Mouse (Mus musculus): ENCODE measurements at regions not wholly inside any gene's neighbourhood (a gene's known extent, or its start where the extent isn't known, plus 50 kb on each side); places are given as distances from the start of the nearest gene placed in this dataset.

DNA sequence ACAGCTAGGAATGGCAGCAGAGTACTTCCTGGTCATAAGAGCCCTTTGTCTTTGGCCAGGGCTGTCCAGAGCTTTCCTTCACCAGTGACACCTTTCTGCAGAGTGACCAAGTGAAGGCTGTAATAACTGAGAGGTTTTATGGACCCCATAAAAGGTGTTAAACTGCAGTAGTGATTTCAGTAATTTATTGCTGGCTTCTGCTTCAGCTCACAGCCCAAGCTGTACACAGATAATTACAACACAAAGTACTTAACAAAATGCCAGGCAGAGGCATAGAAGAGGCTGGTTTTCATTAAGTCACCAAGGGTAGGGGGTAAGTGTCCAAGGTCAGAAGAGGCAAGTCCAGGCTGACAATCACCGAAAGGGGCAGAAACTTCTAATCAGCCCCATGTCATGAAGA lies 83.8 kb downstream of the Eif4e start:
- Histone ChIP-seq H3K9ac (no peak overlapping the region), H3K27me3 (ENCODE audit: insufficient read depth, low read length) (no peaks in the 10 kb centered on the region), H3K4me2 (ENCODE audit: low read depth) (no peak overlapping the region), H3K4me1 (ENCODE audit: insufficient read depth) (no peaks in the 10 kb centered on the region), H3K4me3 (ENCODE audit: low read depth, low read length) (no peak overlapping the region), H3K27ac (ENCODE audit: low read depth, low read length) (peak overlapping the region; percentile 36; the same call in 1 of the 2 replicates), H3K9me3 (ENCODE audit: low read length) (no peaks in the 10 kb centered on the region), H3K36me3 (ENCODE audit: insufficient read depth) (no peaks in the 10 kb centered on the region)
- 74% methylated on average over 1 of the region's 1 CpGs for WGBS
- no peak for ATAC-seq
- DNase-seq = no peak
- TF ChIP-seq CTCF (IDR thresholded peaks at IDR 0.05; ENCODE audit: low read depth) = no peak

DNA sequence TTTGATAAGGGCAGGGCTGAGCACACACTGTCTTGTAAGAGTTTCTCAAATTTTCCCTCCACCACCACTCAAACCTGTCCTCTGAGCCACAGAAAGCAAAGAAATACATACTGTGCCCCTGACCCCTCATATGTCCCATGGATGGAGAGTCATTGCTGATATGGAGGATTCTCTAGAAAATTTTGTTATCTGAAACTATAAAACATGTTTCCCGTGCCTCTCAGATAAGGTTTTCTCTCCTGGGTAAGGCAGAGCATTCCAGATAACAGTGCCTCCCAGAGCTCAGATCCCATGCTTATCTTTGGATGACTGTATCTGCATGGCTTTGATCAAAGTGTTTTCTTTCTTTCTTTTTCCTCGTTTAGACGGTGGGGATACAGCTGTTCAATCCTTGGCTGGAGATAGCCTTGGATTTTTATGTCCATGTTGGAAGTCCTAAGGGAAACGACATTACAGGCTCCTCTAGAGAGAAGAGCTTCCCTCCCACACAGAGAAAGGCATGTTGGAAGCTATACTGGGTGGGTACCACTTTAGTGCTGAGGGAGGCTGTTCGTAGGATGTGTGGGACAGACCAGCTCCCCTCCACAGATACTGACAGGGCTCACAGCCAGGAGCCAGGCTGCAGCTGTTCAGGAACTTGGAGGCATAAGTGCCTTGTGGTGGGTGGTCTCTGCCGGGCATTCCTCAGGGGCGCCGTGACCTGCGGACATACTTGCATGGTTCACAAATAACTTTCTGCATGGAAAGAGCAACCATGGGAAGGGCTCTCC lies 87.1 kb downstream of the Eif4e start:
- Histone ChIP-seq H3K9ac (no peak overlapping the region), H3K36me3 (ENCODE audit: insufficient read depth) (no peaks in the 10 kb centered on the region), H3K4me3 (ENCODE audit: low read depth, low read length) (no peak overlapping the region), H3K4me2 (ENCODE audit: low read depth) (no peak overlapping the region), H3K4me1 (ENCODE audit: insufficient read depth) (no peaks in the 10 kb centered on the region), H3K9me3 (ENCODE audit: low read length) (no peaks in the 10 kb centered on the region), H3K27me3 (ENCODE audit: insufficient read depth, low read length) (no peaks in the 10 kb centered on the region), H3K27ac (ENCODE audit: low read depth, low read length) (no peak overlapping the region)
- 75% methylated on average over 9 of the region's 9 CpGs for WGBS
- DNase-seq (no peak), ATAC-seq (no peak)
- TF ChIP-seq CTCF (IDR thresholded peaks at IDR 0.05; ENCODE audit: low read depth) = no peak

DNA sequence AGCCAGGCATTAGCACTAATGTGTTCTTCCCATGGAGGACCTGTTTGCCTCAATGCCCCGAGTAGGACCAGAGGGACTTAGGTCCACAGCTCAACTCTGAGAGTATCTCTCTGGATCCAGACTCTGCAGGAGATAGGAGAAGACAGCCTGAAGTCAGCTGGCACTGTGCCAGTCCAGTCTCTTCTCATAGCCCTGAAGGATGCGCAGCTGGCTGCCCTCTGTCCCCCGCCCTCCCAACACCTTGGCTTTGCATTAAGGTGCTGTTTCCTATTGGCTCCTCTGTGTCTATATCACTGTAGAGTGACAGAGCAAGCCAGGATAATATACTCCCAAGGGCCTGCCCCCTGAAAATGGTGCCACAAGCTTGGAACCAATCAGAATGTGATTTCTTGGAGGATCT lies 87.7 kb downstream of the Eif4e start:
- TF ChIP-seq CTCF (IDR thresholded peaks at IDR 0.05; ENCODE audit: low read depth) = no peak
- DNase-seq (no peak), ATAC-seq (no peak)
- H3K4me3 ChIP-seq (ENCODE audit: low read depth, low read length) = no peak overlapping the region
- H3K4me2 ChIP-seq (ENCODE audit: low read depth) = no peak overlapping the region
- WGBS = 97% methylated on average over 3 of the region's 3 CpGs
- H3K9me3 ChIP-seq (ENCODE audit: low read length) = no peaks in the 10 kb centered on the region
- H3K9ac ChIP-seq = no peak overlapping the region
- no peak overlapping the region for H3K27ac ChIP-seq (ENCODE audit: low read depth, low read length)
- H3K4me1 ChIP-seq (ENCODE audit: insufficient read depth) = no peaks in the 10 kb centered on the region
- H3K27me3 ChIP-seq (ENCODE audit: insufficient read depth, low read length) = no peaks in the 10 kb centered on the region
- H3K36me3 ChIP-seq (ENCODE audit: insufficient read depth) = no peaks in the 10 kb centered on the region

DNA sequence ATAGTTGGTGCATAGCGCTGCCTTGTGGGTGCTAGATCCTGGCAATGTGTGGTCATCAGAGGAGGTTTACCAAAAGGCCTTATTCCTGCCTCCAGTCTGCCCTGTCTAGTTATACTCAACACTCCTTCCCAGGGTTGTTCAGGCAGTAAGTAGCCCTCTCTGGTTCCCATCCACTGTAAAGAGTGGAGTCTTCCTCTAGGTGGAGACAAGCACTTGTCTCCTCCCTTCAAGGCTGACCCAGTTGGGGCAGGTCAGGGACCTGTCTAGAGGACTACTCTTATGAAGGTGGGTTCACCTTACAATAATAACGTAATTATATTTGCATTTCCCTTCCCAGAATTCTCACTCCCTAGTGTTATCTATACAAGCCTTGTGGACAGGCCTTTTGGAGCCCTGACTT lies 88.9 kb downstream of the Eif4e start:
- no peaks in the 10 kb centered on the region for H3K36me3 ChIP-seq (ENCODE audit: insufficient read depth)
- H3K4me2 ChIP-seq (ENCODE audit: low read depth) = no peak overlapping the region
- 86% methylated on average over 2 of the region's 2 CpGs for WGBS
- ATAC-seq (no peak), DNase-seq (no peak)
- no peaks in the 10 kb centered on the region for H3K4me1 ChIP-seq (ENCODE audit: insufficient read depth)
- H3K27ac ChIP-seq (ENCODE audit: low read depth, low read length) = no peak overlapping the region
- no peaks in the 10 kb centered on the region for H3K9me3 ChIP-seq (ENCODE audit: low read length)
- H3K27me3 ChIP-seq (ENCODE audit: insufficient read depth, low read length) = no peaks in the 10 kb centered on the region
- TF ChIP-seq CTCF (IDR thresholded peaks at IDR 0.05; ENCODE audit: low read depth) = peak; percentile 23; the same call in 1 of the 2 replicates
- H3K9ac ChIP-seq = no peak overlapping the region
- H3K4me3 ChIP-seq (ENCODE audit: low read depth, low read length) = no peak overlapping the region

- no peaks in the 10 kb centered on the region for H3K27me3 ChIP-seq (ENCODE audit: insufficient read depth, low read length)
- ATAC-seq (no peak), DNase-seq (no peak)
- no peak overlapping the region for H3K4me2 ChIP-seq (ENCODE audit: low read depth)
- H3K9me3 ChIP-seq (ENCODE audit: low read length) = no peaks in the 10 kb centered on the region
- H3K9ac ChIP-seq = no peak overlapping the region
- H3K36me3 ChIP-seq (ENCODE audit: insufficient read depth) = no peaks in the 10 kb centered on the region
- H3K4me1 ChIP-seq (ENCODE audit: insufficient read depth) = no peaks in the 10 kb centered on the region
- H3K27ac ChIP-seq (ENCODE audit: low read depth, low read length) = no peak overlapping the region
- WGBS = 82% methylated on average over 4 of the region's 4 CpGs
- no peak for TF ChIP-seq CTCF (IDR thresholded peaks at IDR 0.05; ENCODE audit: low read depth)
- no peak overlapping the region for H3K4me3 ChIP-seq (ENCODE audit: low read depth, low read length)
These were observed 94.3 kb downstream of the Eif4e start for GRCm38 (mm10) chr3:138620263-138620662.

- ATAC-seq (no peak), DNase-seq (no peak)
- Histone ChIP-seq H3K9ac (no peak overlapping the region), H3K36me3 (ENCODE audit: insufficient read depth) (no peaks in the 10 kb centered on the region), H3K4me2 (ENCODE audit: low read depth) (no peak overlapping the region), H3K4me1 (ENCODE audit: insufficient read depth) (no peaks in the 10 kb centered on the region), H3K27me3 (ENCODE audit: insufficient read depth, low read length) (no peaks in the 10 kb centered on the region), H3K27ac (ENCODE audit: low read depth, low read length) (no peak overlapping the region), H3K9me3 (ENCODE audit: low read length) (no peaks in the 10 kb centered on the region), H3K4me3 (ENCODE audit: low read depth, low read length) (no peak overlapping the region)
- TF ChIP-seq CTCF (IDR thresholded peaks at IDR 0.05; ENCODE audit: low read depth) = no peak
- WGBS = 94% methylated on average over 2 of the region's 2 CpGs
These were observed 98.1 kb downstream of the Eif4e start for GRCm38 (mm10) chr3:138624128-138624527.

DNA sequence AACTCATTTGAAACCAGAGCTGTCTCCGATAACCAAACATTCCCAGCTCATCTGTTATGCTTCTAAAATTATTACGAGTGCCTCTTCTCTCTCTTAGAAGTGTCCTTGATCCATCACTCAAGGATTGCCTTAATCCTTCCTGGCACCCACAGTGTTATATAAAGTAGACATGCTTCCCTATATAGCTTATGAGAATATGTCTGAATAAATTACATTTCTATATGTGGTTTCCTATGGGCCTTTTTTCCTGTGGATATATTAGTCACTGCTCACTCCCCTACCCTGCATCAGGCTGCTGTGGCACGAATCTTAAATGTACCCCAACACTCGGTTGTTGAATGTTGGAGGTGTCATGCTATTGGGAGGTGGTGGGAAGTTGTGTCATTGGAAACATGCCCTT lies 100.3 kb downstream of the Eif4e start:
- H3K4me1 ChIP-seq (ENCODE audit: insufficient read depth) = no peaks in the 10 kb centered on the region
- no peak overlapping the region for H3K4me2 ChIP-seq (ENCODE audit: low read depth)
- H3K9ac ChIP-seq = no peak overlapping the region
- ATAC-seq (peak; percentile 76), DNase-seq (no peak)
- WGBS = 87% methylated on average over 4 of the region's 4 CpGs
- H3K27ac ChIP-seq (ENCODE audit: low read depth, low read length) = no peak overlapping the region
- no peaks in the 10 kb centered on the region for H3K27me3 ChIP-seq (ENCODE audit: insufficient read depth, low read length)
- no peak overlapping the region for H3K4me3 ChIP-seq (ENCODE audit: low read depth, low read length)
- H3K9me3 ChIP-seq (ENCODE audit: low read length) = no peaks in the 10 kb centered on the region
- no peaks in the 10 kb centered on the region for H3K36me3 ChIP-seq (ENCODE audit: insufficient read depth)
- TF ChIP-seq CTCF (IDR thresholded peaks at IDR 0.05; ENCODE audit: low read depth) = no peak

Measured in forebrain, postnatal 0 days (tissue).